Mouse (Mus musculus) layer of hippocampus, adult 18-20 months (tissue): ENCODE measurements around the gene Abca1. TPM values are rescaled to one million over a fixed set of nuclear protein-coding genes. Genes with fewer than 3 reads are reported as not detected.
A peak's percentile ranks its signal among the peaks of the same experiment; 100 is the strongest.

ENCODE experiments used
- DNase-seq, 2 experiments: peaks; one replicate each; pipeline ENCODE4 v3.0.0; 2022; ENCODE audit warnings: low spot score in 2 of 2
- long read RNA-seq: library from polyadenylated mRNA; stranded (forward); transcript quantifications from one replicate; pipeline ENCODE4 v2.0.0, GENCODE M21; 2021
- total RNA-seq, 2 experiments: library from RNA; stranded (reverse); gene quantifications; 2 replicates each; pipeline ENCODE4 v1.2.3; 2021

The Abca1 gene
- 10 to 100 TPM; 21.4 to 21.7 TPM for total RNA-seq
- long read RNA-seq, full-length matches to known transcripts = 1 of 6 reads
- long read RNA-seq, partial matches to known transcripts = 4 of 6 reads
- long read RNA-seq, other reads (novel, unspliced or antisense) = 1 of 6 reads

GRCm38 (mm10) chr4:53159767-53160166 is at the start of gene Abca1:
Gene Abca1, minus strand, starts transcription at chr4:53159895.
- peak; percentile 82 to 91 for DNase-seq

GRCm38 (mm10) chr4:53204482-53204881 is 44.8 kb upstream of the Abca1 start:
- DNase-seq = no peak

- peak; percentile 32 to 65 for DNase-seq
These were observed 44.1 kb upstream of the Abca1 start for GRCm38 (mm10) chr4:53203595-53204400.

- DNase-seq = no peak
These were observed 40.6 kb upstream of the Abca1 start for GRCm38 (mm10) chr4:53200276-53200675.

DNA sequence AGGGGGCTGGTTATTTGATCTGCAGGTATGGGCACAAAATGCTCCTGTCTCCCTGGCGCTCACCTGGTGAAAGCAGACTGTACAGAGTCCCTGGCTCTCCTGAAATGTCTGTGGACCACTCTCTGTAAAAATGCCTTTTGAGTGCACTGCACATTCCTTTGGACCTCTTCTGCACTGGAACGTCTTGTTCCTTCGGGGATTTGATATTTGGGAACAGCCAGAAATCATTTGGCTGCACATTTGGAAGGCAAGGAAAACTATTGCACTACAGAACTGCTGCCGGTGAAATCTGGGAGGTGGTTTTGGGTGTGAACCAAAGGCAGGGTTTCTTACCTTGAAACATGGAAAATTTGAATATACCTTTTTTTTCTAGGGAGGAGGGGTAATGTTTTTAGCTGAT is 38.1 kb upstream of the Abca1 start:
- DNase-seq = no peak

GRCm38 (mm10) chr4:53196058-53196771 is 36.5 kb upstream of the Abca1 start:
- peak; percentile 87 to 95 for DNase-seq

DNA sequence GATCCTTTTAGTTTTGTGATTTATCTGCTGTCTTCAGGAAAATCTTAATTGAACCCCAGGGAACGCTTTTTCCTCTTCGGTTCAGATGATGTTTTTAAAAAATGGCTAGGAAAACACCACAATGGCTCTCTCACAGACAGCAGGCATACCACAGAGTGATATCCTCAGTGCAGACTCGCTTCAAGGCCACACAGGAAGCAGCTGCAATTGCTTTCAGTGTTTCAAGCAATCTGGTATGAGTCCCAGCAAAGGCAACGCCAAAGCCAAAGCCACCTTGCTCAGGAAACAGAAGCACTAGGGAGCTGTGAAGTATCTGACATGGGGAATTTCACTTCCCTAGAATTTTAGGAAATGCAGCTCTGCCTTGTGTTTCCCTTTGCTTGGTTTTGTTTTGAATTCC is 27.4 kb upstream of the Abca1 start:
- DNase-seq = no peak

GRCm38 (mm10) chr4:53186573-53186972 is 26.9 kb upstream of the Abca1 start:
- DNase-seq = no peak

DNA sequence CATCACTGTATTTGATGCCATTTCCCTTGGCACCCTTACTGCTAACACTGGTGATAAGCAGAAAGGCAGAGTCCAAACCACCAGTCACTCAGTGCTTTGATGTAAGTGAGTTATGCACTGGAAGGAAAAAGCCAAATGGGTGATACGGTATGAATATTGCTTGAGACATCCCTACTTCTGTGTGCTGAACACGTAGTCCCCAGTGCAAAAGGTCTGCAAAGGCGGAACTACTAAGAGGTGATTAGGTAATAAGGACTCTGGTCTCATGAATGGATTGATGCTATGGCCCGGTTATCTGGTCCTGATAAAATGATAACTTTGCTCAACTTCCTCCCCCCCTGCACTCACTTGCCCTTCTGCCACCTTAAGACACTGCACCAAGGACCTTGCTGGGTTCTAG is 26.4 kb upstream of the Abca1 start:
- no peak for DNase-seq

- no peak for DNase-seq
These were observed 21.8 kb upstream of the Abca1 start for GRCm38 (mm10) chr4:53181479-53181878.

DNA sequence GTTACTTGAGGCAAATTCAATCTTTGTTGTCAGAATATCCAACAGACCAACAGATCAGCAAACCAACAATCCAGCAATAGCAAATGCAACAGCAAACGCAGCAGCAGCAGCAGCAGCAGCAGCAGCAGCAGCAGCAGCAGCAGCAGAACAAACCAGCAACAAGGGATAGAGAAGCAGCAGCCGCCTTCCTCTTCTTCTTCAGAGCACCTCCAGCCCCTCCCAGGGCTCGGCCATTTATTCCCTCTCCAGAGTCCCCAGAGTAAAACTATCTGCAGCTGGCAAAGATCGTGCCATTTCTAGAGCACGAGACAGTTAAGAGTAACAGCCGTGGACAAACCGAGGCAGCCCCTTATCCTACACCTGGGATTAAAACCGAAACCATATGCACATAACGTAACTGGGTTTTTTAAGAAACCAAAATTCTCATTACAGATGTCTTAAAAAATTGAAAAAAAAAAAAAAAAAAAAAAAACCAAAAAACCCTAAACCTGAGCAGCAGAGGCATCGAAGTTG is 19.7 kb upstream of the Abca1 start:
- no peak for DNase-seq

GRCm38 (mm10) chr4:53178489-53178888 is 18.8 kb upstream of the Abca1 start:
- DNase-seq = no peak

- DNase-seq = no peak
These were observed 18.0 kb upstream of the Abca1 start for GRCm38 (mm10) chr4:53177696-53178095.

- DNase-seq = no peak
These were observed 15.2 kb upstream of the Abca1 start for GRCm38 (mm10) chr4:53174906-53175305.

GRCm38 (mm10) chr4:53170403-53170802 is 10.7 kb upstream of the Abca1 start:
- no peak for DNase-seq

DNA sequence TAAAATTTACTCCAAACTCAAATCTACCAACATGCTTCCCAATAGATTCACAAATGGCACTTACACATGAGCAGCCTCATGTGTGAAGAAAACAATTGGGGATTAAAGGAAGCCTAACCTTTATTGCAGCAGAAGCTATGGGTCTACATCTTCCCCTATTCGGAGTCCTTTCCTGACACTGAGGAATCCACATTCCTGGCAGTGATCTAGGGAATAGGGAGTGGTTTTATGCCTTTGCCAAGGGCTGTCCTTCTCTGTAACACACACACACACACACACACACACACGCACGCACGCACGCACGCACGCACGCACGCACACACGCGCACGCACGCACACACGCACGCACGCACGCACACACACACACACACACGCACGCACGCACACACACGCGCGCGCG is 5.5 kb upstream of the Abca1 start:
- DNase-seq = no peak

GRCm38 (mm10) chr4:53159176-53159575 is 519 bp downstream of the Abca1 start:
- DNase-seq = peak in 1 of 2 experiments; percentile 24

GRCm38 (mm10) chr4:53158634-53159033 is 1.1 kb downstream of the Abca1 start:
- DNase-seq = peak; percentile 41 to 79

GRCm38 (mm10) chr4:53155471-53155870 is 4.2 kb downstream of the Abca1 start:
- no peak for DNase-seq

DNA sequence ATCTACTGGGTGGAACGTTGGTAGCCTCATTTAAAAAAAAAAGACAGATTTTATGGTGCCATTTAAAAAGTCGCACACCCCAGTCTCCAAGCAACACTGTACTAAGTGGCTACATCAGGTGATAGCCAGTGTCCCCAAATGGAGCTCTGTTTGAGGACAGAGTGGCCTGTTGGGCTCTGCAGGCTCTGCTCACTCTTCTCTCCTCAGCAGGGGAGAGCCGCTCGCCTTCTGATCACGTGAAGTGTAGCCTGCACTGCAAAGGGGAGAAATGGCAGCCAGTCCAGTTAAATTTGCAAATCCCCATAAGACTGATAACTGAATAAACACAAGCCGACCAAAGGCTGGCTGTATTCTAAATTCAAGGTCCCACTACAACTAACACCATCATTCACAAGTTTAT is 6.0 kb downstream of the Abca1 start:
- DNase-seq = no peak

DNA sequence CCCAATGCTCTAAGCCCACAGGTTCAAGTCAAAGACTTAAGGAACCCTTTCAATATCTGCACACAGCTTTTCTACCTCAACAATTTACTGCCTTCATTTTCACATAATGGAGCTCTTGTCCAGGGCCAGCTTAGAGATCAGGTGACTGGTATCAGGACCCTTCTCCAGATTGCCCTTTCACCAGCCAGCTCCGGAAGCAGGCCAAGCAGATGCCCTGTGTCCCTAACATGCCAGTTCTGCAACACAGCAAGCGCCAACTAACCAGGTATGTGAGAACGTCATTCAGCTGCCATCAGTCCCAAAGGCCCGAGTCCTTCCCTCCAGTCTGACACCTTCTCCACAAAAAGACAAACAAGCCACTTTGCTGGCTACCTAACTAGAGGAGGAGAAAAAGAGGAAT is 6.6 kb downstream of the Abca1 start:
- DNase-seq = no peak

GRCm38 (mm10) chr4:53152655-53153054 is 7.0 kb downstream of the Abca1 start:
- no peak for DNase-seq
